Mouse (Mus musculus) liver, embryonic 14.5 days (tissue): ENCODE measurements around the gene Tmem135. TPM values are rescaled to one million over a fixed set of nuclear protein-coding genes. Genes with fewer than 3 reads are reported as not detected.

Experiments used
- ATAC-seq: fragments of 200-750 bp; cut with Nextera tagmentation; 2 replicates; pipeline ENCODE4 v1.8.0; 2017; ENCODE audit warnings: moderate number of reproducible peaks, mild to moderate bottlenecking, moderate library complexity; ENCODE audit not compliant: insufficient read depth
- DNase-seq, 3 experiments: peaks; one replicate each; pipeline ENCODE4 v3.0.0-alpha.2; 2012 to 2013; ENCODE audit warnings: low read depth in 3 of 3, low spot score in 3 of 3
- H3K27ac ChIP-seq: fragments of 300-500 bp; sonication (generic); 2 replicates; pipeline ENCODE4 v1.5.1; 2014; ENCODE audit warnings: moderate library complexity, mild to moderate bottlenecking, control low read depth, inconsistent platforms
- H3K27me3 ChIP-seq: fragments of 300-500 bp; sonication (generic); 2 replicates; pipeline ENCODE4 v1.6.1; 2014; ENCODE audit warnings: mild to moderate bottlenecking, low read length, moderate library complexity; ENCODE audit not compliant: control insufficient read depth, insufficient read depth
- H3K36me3 ChIP-seq: fragments of 300-500 bp; sonication (generic); replicated peaks from 2 replicates; pipeline ENCODE4 v1.6.1; 2014; ENCODE audit warnings: low read depth; ENCODE audit not compliant: control insufficient read depth, insufficient read depth
- H3K4me1 ChIP-seq, 2 experiments: fragments of 200-500 bp in 1 of 2; fragments of 300-500 bp in 1 of 2; sonication (generic) in 1 of 2; replicated peaks; 2 replicates each; pipeline ENCODE4 v1.6.1; 2012 to 2014; ENCODE audit warnings: antibody characterized with exemption in 1 of 2, inconsistent platforms in 1 of 2, low read length in 1 of 2; ENCODE audit not compliant: control insufficient read depth in 2 of 2, insufficient read depth in 2 of 2
- H3K4me2 ChIP-seq: fragments of 300-500 bp; sonication (generic); 2 replicates; pipeline ENCODE4 v1.6.1; 2014; ENCODE audit warnings: low read depth, mild to moderate bottlenecking, control low read depth, moderate library complexity
- H3K4me3 ChIP-seq, 2 experiments: fragments of 200-500 bp in 1 of 2; fragments of 300-500 bp in 1 of 2; sonication (generic) in 1 of 2; 2 replicates each; pipeline ENCODE4 v1.5.1; 2012 to 2014; ENCODE audit warnings: low read depth in 2 of 2, low read length in 2 of 2, mild to moderate bottlenecking in 2 of 2, control low read depth in 1 of 2, inconsistent platforms in 1 of 2, moderate library complexity in 1 of 2; ENCODE audit not compliant: insufficient read depth in 1 of 2
- H3K9ac ChIP-seq: fragments of 300-500 bp; sonication (generic); replicated peaks from 2 replicates; pipeline ENCODE4 v1.6.1; 2014; ENCODE audit warnings: mild to moderate bottlenecking, control low read depth, moderate library complexity
- H3K9me3 ChIP-seq: fragments of 300-500 bp; sonication (generic); 2 replicates; pipeline ENCODE4 v1.6.1; 2016; ENCODE audit warnings: low read length, mixed read lengths; ENCODE audit not compliant: control insufficient read depth
- CTCF ChIP-seq: IDR thresholded peaks from 2 replicates; pipeline ENCODE4 v1.5.1; 2016; ENCODE audit warnings: antibody characterized with exemption, low read depth, control low read depth
- EP300 ChIP-seq: IDR thresholded peaks from 2 replicates; pipeline ENCODE4 v1.6.1; 2016; ENCODE audit warnings: antibody characterized with exemption, low read depth
- WGBS: fragments of 180-500 bp; shearing (Covaris S2); extraction: QIAGEN DNeasy Blood & Tissue Kit; methylation state at CpG from one replicate; pipeline ENCODE4 v1.1.7; 2014; ENCODE audit not compliant: insufficient replicate concordance; 5-methylcytosine and 5-hydroxymethylcytosine counted together
- polyA plus RNA-seq, 2 experiments: library from polyadenylated mRNA; depleted of rRNA in 1 of 2; stranded (reverse) in 1 of 2; unstranded in 1 of 2; fragments of >200 nt; fragmentation: Nextera tagmentation in 1 of 2; extraction: Ambion mirVana in 1 of 2; gene quantifications; 2 replicates each; pipeline versions ENCODE4 v1.2.1 to v1.2.3; 2012 to 2014

Gene Tmem135
- polyA plus RNA-seq, 2 experiments: 5.4 to 12.7 TPM

DNA sequence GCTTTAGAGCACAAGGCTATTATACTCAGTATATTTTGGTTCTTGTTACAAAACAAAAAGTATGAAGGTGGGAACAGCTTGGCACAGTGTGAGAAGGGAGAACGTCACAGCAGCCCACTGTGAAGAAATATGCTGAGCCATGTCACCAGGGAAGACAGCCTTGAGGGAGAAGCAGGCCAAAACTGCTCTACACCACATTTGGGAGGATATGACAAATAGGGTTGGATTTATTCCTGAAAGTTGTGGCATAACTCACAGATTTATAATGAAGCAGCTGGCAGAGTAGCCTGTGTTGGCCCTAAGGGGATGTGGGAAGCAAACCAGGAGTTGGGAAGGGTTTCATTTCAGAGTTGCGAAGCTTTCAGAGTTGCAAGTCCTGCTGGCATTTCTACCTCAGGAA, 225.4 kb downstream of the Tmem135 start:
- ATAC-seq (no peak), DNase-seq (no peak)
- Histone ChIP-seq H3K36me3 (no peaks in the 10 kb centered on the region), H3K4me3 (no peak overlapping the region), H3K4me2 (no peak overlapping the region), H3K27ac (no peak overlapping the region), H3K9ac (no peak overlapping the region), H3K9me3 (no peaks in the 10 kb centered on the region), H3K27me3 (no peaks in the 10 kb centered on the region), H3K4me1 (no peaks in the 10 kb centered on the region)
- 62% methylated on average over 2 of the region's 2 CpGs for WGBS
- TF ChIP-seq CTCF (no peak), EP300 (no peak)

DNA sequence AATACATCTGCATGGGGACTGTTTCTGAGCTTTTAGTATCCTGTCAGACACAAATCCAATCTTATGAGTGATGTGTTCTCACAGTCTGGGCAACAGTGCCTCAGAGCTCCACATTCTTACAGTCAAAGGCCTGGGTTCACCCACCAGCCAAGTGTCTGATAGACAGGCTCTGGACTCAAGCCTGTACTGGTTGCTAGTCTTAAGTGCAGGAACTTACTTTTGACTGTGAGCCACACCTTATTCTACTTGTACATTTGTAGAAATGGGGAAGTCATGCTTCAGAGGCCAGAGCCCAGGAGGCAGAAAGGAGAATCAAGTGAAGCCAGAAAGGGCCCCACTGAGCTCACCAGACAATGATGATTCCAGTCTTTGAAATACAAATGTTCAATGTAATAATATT, 226.1 kb downstream of the Tmem135 start:
- H3K4me2 ChIP-seq: no peak overlapping the region
- H3K36me3 ChIP-seq: no peaks in the 10 kb centered on the region
- no peak overlapping the region for H3K9ac ChIP-seq
- ATAC-seq (no peak), DNase-seq (no peak)
- H3K27ac ChIP-seq: no peak overlapping the region
- TF ChIP-seq EP300: no peak
- TF ChIP-seq CTCF: no peak
- H3K9me3 ChIP-seq: no peaks in the 10 kb centered on the region
- H3K27me3 ChIP-seq: no peaks in the 10 kb centered on the region
- H3K4me3 ChIP-seq: no peak overlapping the region
- H3K4me1 ChIP-seq: no peaks in the 10 kb centered on the region

GRCm38 (mm10) chr7:89174430-89174829, 229.6 kb downstream of the Tmem135 start:
- Histone ChIP-seq H3K4me1 (no peaks in the 10 kb centered on the region), H3K27me3 (no peaks in the 10 kb centered on the region), H3K36me3 (no peaks in the 10 kb centered on the region), H3K27ac (no peak overlapping the region), H3K4me3 (no peak overlapping the region), H3K4me2 (no peak overlapping the region), H3K9ac (no peak overlapping the region), H3K9me3 (no peaks in the 10 kb centered on the region)
- ATAC-seq: no peak
- TF ChIP-seq CTCF (no peak), EP300 (no peak)
- 66% methylated on average over 4 of the region's 4 CpGs for WGBS
- DNase-seq: no peak

DNA sequence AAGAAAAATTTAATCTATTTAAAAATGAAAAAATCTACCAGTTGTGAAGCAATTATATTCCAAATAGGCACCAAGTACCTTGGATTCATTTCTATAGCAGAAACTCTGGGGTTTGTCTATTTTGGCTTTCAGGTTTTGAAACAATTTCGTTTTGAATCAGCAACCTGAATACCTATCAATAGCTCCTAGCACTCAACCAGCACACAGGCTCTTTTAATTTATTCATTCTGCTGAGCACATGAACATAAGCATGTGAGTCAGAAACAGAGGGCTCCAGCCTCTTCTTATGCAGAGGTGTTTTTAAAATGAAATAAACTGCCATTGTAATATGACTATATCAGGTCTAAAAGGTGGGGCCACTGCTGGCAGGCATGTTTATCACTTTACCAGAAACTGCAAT, 231.0 kb downstream of the Tmem135 start:
- H3K4me1 ChIP-seq: no peaks in the 10 kb centered on the region
- DNase-seq (no peak), ATAC-seq (no peak)
- H3K4me2 ChIP-seq: no peak overlapping the region
- no peak overlapping the region for H3K9ac ChIP-seq
- TF ChIP-seq EP300: no peak
- no peak for TF ChIP-seq CTCF
- H3K36me3 ChIP-seq: no peaks in the 10 kb centered on the region
- no peak overlapping the region for H3K4me3 ChIP-seq
- no peak overlapping the region for H3K27ac ChIP-seq
- H3K27me3 ChIP-seq: no peaks in the 10 kb centered on the region
- no peaks in the 10 kb centered on the region for H3K9me3 ChIP-seq
- 62% methylated on average over 1 of the region's 1 CpGs for WGBS

DNA sequence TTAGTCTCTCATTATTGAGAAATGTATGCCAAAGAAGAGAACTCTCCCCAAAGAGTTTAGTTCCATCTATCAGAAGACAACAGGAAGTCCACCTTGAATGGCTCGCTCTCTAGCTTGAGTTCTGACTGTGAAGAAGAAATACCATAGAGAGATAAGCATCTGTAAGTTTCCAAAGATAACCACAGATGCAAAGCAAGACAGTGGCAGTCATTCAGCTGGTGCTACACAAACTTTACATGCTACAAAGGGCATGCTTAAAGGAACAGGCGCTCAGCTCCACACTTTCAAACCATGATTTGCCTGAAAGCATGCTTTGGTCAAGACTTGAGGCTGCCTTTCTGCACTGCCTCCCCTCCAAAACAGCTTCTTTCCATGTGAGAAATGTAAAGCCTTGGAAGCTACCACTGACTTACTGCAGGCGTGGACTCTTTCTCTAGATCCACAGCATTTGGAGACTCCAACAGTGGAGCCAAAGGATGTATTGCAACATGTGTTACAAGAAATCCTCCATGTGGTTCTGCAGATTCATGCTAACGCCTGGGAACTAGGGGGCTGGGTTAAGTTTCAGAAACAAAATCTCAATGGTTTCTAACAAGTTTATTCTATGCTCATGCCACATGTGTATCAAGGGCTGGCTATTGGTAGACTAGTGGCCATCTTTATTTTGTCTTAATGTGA, 232.1 kb downstream of the Tmem135 start:
- Histone ChIP-seq H3K36me3 (no peaks in the 10 kb centered on the region), H3K4me2 (no peak overlapping the region), H3K4me1 (no peaks in the 10 kb centered on the region), H3K9ac (no peak overlapping the region), H3K27me3 (no peaks in the 10 kb centered on the region), H3K4me3 (no peak overlapping the region), H3K27ac (no peak overlapping the region), H3K9me3 (no peaks in the 10 kb centered on the region)
- ATAC-seq: no peak
- DNase-seq: no peak
- TF ChIP-seq EP300 (no peak), CTCF (no peak)
- 54% methylated on average over 4 of the region's 4 CpGs for WGBS
